Mouse (Mus musculus) cortical plate, adult 2 months (tissue): ENCODE data around the gene Tenm2. TPM values are rescaled to one million over a fixed set of nuclear protein-coding genes. Genes with fewer than 3 reads are reported as not detected.

ENCODE experiments used
- H3K27ac ChIP-seq: fragments of 200-500 bp; 2 replicates; pipeline ENCODE4 v1.5.1; 2012; ENCODE audit warnings: low read length, control low read depth, inconsistent platforms; ENCODE audit not compliant: insufficient read depth
- H3K4me1 ChIP-seq: fragments of 200-500 bp; 2 replicates; pipeline ENCODE4 v1.6.1; 2011; ENCODE audit warnings: low read length; ENCODE audit not compliant: control insufficient read depth, insufficient read depth
- H3K4me3 ChIP-seq: fragments of 200-500 bp; 2 replicates; pipeline ENCODE4 v1.5.1; 2011; ENCODE audit warnings: mild to moderate bottlenecking, low read length, control low read depth; ENCODE audit not compliant: insufficient read depth
- CTCF ChIP-seq: fragments of 200-500 bp; IDR thresholded peaks from 2 replicates; pipeline ENCODE4 v1.5.1; 2011; ENCODE audit warnings: mild to moderate bottlenecking, control low read depth, low read length; ENCODE audit not compliant: insufficient read depth; ENCODE audit errors: extremely low read depth
- POLR2A ChIP-seq: fragments of 200-500 bp; IDR thresholded peaks from 2 replicates; pipeline ENCODE4 v1.6.1; 2011; ENCODE audit warnings: mild to moderate bottlenecking, low read length, control low read depth; ENCODE audit not compliant: insufficient read depth; ENCODE audit errors: extremely low read depth
- polyA plus RNA-seq: library from polyadenylated mRNA; depleted of rRNA; stranded (reverse); fragments of >200 nt; gene quantifications from 2 replicates; pipeline ENCODE4 v1.2.3, GENCODE M21; 2012

Gene Tenm2
- polyA plus RNA-seq, 1 experiment: 26.6 TPM

DNA sequence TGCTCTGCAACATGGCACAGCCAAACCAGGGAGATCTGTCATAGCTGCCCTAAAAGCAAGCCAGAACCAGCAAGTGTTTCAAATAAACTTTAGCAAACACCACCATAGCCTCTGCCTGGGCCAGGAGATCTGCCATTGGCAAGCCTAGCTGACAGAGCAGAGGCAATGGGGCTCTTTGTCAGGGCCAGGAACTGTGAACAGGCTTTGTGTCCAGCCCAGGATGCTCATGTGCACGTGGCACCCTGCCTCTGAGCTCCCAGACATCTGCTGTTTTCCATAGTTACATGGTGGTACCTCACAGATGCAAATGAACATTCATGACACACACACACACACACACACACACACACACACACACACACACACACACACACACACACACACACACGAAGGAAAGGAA is 963.6 kb downstream of the Tenm2 start:
- H3K4me3 ChIP-seq: no peak overlapping the region
- no peak overlapping the region for H3K27ac ChIP-seq
- no peak for TF ChIP-seq CTCF
- TF ChIP-seq POLR2A: no peak
- peaks cover 1% of the 10 kb centered on the region; the same call in 1 of the 2 replicates for H3K4me1 ChIP-seq

- no peak for TF ChIP-seq POLR2A
- TF ChIP-seq CTCF: no peak
- no peak overlapping the region for H3K27ac ChIP-seq
- H3K4me3 ChIP-seq: no peak overlapping the region
- peaks cover 1% of the 10 kb centered on the region; the same call in 1 of the 2 replicates for H3K4me1 ChIP-seq
Measured at GRCm38 (mm10) chr11:36269945-36270344, 965.8 kb downstream of the Tenm2 start.

DNA sequence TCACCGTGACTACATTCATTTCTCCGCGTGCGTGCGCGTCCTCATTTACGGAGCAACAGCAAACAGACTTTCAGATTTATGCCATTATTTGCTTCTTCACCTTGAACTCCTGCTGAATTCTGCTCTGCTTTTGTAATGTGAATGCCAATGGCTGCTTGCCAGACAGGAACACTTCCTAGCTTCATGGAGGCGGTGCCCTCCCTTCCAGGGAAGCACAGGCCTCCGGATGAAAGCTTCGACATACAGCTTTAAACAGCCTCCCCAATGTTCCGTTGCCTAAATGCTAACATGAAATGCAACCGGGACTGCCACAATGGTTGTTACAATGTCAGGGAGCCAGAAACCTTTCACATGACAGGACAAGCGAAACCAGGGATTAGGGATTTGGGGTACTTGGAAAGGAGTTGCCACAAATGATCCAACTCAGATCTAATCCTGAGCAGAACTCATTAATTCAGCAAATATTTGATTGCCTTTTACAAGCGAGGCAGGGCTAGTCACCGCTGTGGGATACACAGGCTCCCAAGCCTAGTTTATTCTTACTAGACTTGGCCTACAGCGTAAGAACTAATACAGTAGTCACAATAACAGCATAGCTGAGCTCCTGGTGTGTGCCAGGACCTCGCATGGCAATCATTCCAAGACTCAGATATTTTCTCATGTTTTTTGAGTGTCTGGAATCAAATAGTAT is 970.8 kb downstream of the Tenm2 start:
- TF ChIP-seq POLR2A (no peak), CTCF (no peak)
- no peak overlapping the region for H3K4me3 ChIP-seq
- H3K4me1 ChIP-seq: no peaks in the 10 kb centered on the region
- H3K27ac ChIP-seq: no peak overlapping the region

- Histone ChIP-seq H3K4me1 (no peaks in the 10 kb centered on the region), H3K4me3 (no peak overlapping the region), H3K27ac (no peak overlapping the region)
- no peak for TF ChIP-seq CTCF
- TF ChIP-seq POLR2A: no peak
Measured at GRCm38 (mm10) chr11:36263840-36264239, 971.9 kb downstream of the Tenm2 start.

DNA sequence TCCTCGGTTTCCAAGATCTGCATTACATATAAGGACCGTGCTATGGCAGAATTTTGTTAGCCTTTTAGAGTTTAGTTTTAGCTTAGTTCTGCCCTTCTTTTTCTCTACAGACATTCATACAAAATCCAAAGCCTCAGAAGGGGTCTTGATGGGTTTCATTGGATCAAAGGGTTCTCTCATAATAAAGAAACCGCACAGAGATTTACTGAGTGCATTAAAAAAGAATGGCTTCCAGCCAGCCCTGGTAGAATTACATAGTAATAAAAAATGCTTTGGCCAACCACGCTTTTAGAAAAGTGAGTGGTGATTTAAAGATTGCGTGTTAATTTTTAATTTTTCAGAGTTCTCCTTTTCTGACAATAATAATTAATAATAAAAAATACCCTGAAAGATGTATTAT is 978.6 kb downstream of the Tenm2 start:
- Histone ChIP-seq H3K27ac (no peak overlapping the region), H3K4me3 (no peak overlapping the region), H3K4me1 (no peaks in the 10 kb centered on the region)
- TF ChIP-seq POLR2A (no peak), CTCF (no peak)

DNA sequence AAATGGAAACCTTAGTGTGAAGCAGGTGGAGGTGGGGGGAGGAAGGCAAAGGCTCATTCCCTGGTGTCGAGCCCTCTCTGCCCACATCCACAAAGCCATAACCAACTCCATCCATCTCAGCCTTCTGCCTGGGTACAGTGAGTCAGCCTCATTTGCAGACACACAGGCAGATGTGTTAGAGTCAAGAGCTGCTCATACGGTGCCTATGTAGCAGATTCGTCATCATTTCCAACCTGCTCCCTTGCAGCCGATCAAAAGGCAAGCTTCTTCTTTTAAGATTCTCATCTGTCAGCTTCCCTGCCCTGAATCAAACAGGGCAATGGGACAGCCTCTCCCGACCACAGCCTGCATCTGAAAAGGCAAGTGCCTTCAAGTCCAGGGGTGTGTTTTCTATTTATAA is 979.0 kb downstream of the Tenm2 start:
- Histone ChIP-seq H3K27ac (no peak overlapping the region), H3K4me1 (no peaks in the 10 kb centered on the region), H3K4me3 (no peak overlapping the region)
- TF ChIP-seq CTCF: no peak
- no peak for TF ChIP-seq POLR2A

GRCm38 (mm10) chr11:36254019-36254418 is 981.7 kb downstream of the Tenm2 start:
- no peaks in the 10 kb centered on the region; the same call in 1 of the 2 replicates for H3K4me1 ChIP-seq
- no peak overlapping the region for H3K27ac ChIP-seq
- no peak overlapping the region for H3K4me3 ChIP-seq
- TF ChIP-seq CTCF (no peak), POLR2A (no peak)

DNA sequence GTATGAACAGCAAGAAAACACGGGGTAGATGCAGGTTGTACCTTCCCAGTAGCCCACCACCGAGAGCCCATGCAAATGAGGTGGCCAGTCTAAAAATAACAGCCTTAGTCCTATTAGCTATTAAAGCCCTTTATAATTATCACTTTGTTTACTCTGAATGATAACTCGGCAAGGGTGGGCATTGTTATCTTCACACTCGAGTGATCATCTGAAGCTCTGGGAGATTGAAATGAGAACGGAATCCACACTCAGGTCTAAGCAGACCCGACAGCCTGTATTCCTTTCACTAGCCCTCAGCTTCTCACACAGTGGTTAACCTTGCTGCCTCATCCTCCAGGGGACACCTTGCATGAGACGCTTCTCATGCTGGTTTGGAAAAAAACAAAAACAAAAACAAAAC is 985.7 kb downstream of the Tenm2 start:
- no peak overlapping the region for H3K27ac ChIP-seq
- TF ChIP-seq POLR2A: no peak
- no peak for TF ChIP-seq CTCF

GRCm38 (mm10) chr11:36246152-36246551 is 989.6 kb downstream of the Tenm2 start:
- Histone ChIP-seq H3K27ac (no peak overlapping the region), H3K4me3 (no peak overlapping the region)
- no peak for TF ChIP-seq POLR2A
- peak; percentile 13; the same call in 1 of the 2 replicates for TF ChIP-seq CTCF

More for the DNA sequence above, 985.7 kb downstream of the Tenm2 start:
- H3K4me1 ChIP-seq: peaks cover 1% of the 10 kb centered on the region; the same call in 1 of the 2 replicates
- no peak overlapping the region for H3K4me3 ChIP-seq

GRCm38 (mm10) chr11:36244491-36244882 is 991.3 kb downstream of the Tenm2 start:
- no peak for TF ChIP-seq CTCF
- no peak for TF ChIP-seq POLR2A
- Histone ChIP-seq H3K27ac (0 out of 2 replicates have a peak overlapping the region, but pooled peaks have one; percentile 30), H3K4me1 (peaks cover 6% of the 10 kb centered on the region), H3K4me3 (no peak overlapping the region)

More at GRCm38 (mm10) chr11:36246152-36246551, 989.6 kb downstream of the Tenm2 start:
- H3K4me1 ChIP-seq: peaks cover 6% of the 10 kb centered on the region
